ENCODE assay signal across 23 mouse cellular contexts in genomic region chr12:12764586-12764985, GRCm38 (mm10).
DNase-seq lines count a peak whose midpoint lies in the region; ATAC-seq and TF ChIP-seq lines count a peak whose summit lies in the region.
"Had no signal": no experiment of that assay in that cellular context is flagged by ENCODE, and none has a peak within 500 bp of the region (broad histone marks: within the 10 kb centered on the region; RNA-seq: fewer than 3 reads in every experiment).

No protein-coding gene starts in this region.

- CTCF ChIA-PET in Patski (lab: Charles Lee) = interaction anchor here (1.4 kb wide), 1 partner anchor 142 kb away, joined by 6 read pairs; no protein-coding TSS in a partner anchor

- peak overlapping the region; percentile 42; the same call in 1 of the 2 replicates for H3K27ac ChIP-seq in hindbrain, embryonic 13.5 days
- H3K27ac ChIP-seq in hindbrain, embryonic 11.5 days (ENCODE audit: low read depth, low read length) = no peak overlapping the region
- peak overlapping the region; percentile 57 for H3K27ac ChIP-seq in midbrain, embryonic 10.5 days (replicated peaks)
- H3K27ac ChIP-seq in midbrain, embryonic 14.5 days (replicated peaks; ENCODE audit: low read depth, low read length) = no peak overlapping the region
- H3K27ac ChIP-seq in kidney, embryonic 15.5 days = peak overlapping the region; percentile 32; the same call in 1 of the 2 replicates
- no peak overlapping the region for H3K27ac ChIP-seq in thymus, adult 2 months (ENCODE audit: control insufficient read depth, insufficient read depth, low read length)
- H3K27ac ChIP-seq: embryonic facial prominence, embryonic 15.5 days; limb, embryonic 13.5 days; lung, embryonic 15.5 days had no signal

- H3K36me3 ChIP-seq in hindbrain, embryonic 13.5 days = no peaks in the 10 kb centered on the region
- no peaks in the 10 kb centered on the region for H3K36me3 ChIP-seq in hindbrain, embryonic 11.5 days (ENCODE audit: control insufficient read depth, insufficient read depth, low read length)
- no peaks in the 10 kb centered on the region for H3K36me3 ChIP-seq in midbrain, embryonic 10.5 days
- no peaks in the 10 kb centered on the region for H3K36me3 ChIP-seq in midbrain, embryonic 14.5 days (ENCODE audit: control insufficient read depth, insufficient read depth, low read length)
- no peaks in the 10 kb centered on the region for H3K36me3 ChIP-seq in kidney, embryonic 15.5 days
- H3K36me3 ChIP-seq in thymus, adult 2 months (ENCODE audit: control insufficient read depth, insufficient read depth, low read length) = no peaks in the 10 kb centered on the region
- H3K36me3 ChIP-seq: embryonic facial prominence, embryonic 15.5 days; limb, embryonic 13.5 days; lung, embryonic 15.5 days had no signal

- no peak overlapping the region for H3K4me2 ChIP-seq in hindbrain, embryonic 13.5 days
- H3K4me2 ChIP-seq in hindbrain, embryonic 11.5 days (replicated peaks; ENCODE audit: low read depth, low read length) = no peak overlapping the region
- no peak overlapping the region for H3K4me2 ChIP-seq in midbrain, embryonic 14.5 days (ENCODE audit: low read length)
- no peak overlapping the region for H3K4me2 ChIP-seq in kidney, embryonic 15.5 days
- H3K4me2 ChIP-seq: embryonic facial prominence, embryonic 15.5 days; heart, embryonic 11.5 days; limb, embryonic 13.5 days; liver, embryonic 11.5 days; lung, embryonic 15.5 days; midbrain, embryonic 11.5 days had no signal

- no peak overlapping the region for H3K9ac ChIP-seq in hindbrain, embryonic 13.5 days
- H3K9ac ChIP-seq in hindbrain, embryonic 11.5 days (ENCODE audit: low read depth, low read length) = no peak overlapping the region
- no peak overlapping the region for H3K9ac ChIP-seq in midbrain, embryonic 14.5 days (replicated peaks; ENCODE audit: low read length)
- no peak overlapping the region for H3K9ac ChIP-seq in kidney, embryonic 15.5 days
- H3K9ac ChIP-seq: embryonic facial prominence, embryonic 15.5 days; limb, embryonic 13.5 days; lung, embryonic 15.5 days had no signal

- H3K9me3 ChIP-seq in hindbrain, embryonic 13.5 days = no peaks in the 10 kb centered on the region
- H3K9me3 ChIP-seq in hindbrain, embryonic 11.5 days (ENCODE audit: control insufficient read depth, low read length) = no peaks in the 10 kb centered on the region
- H3K9me3 ChIP-seq in midbrain, embryonic 10.5 days (replicated peaks) = no peaks in the 10 kb centered on the region
- no peaks in the 10 kb centered on the region for H3K9me3 ChIP-seq in midbrain, embryonic 14.5 days (ENCODE audit: control insufficient read depth, low read length)
- H3K9me3 ChIP-seq in kidney, embryonic 15.5 days (replicated peaks) = no peaks in the 10 kb centered on the region; the same call in 1 of the 2 replicates
- H3K9me3 ChIP-seq: embryonic facial prominence, embryonic 15.5 days; lung, embryonic 15.5 days had no signal

- TF ChIP-seq POLR2A in thymus, adult 2 months (IDR thresholded peaks at IDR 0.05; ENCODE audit: control insufficient read depth, extremely low read depth, insufficient read depth, low read length, poor library complexity) = no peak

- POLR2A ChIA-PET in Patski (lab: Charles Lee) = no interaction called here

- H3K4me1 ChIP-seq in hindbrain, embryonic 13.5 days (replicated peaks) = peaks cover 25% of the 10 kb centered on the region
- 0 out of 2 replicates have a peak, but pooled peaks cover 3% of the 10 kb centered on the region for H3K4me1 ChIP-seq in hindbrain, embryonic 11.5 days (replicated peaks; ENCODE audit: control insufficient read depth, insufficient read depth, low read length)
- H3K4me1 ChIP-seq in midbrain, embryonic 10.5 days = peaks cover 19% of the 10 kb centered on the region
- H3K4me1 ChIP-seq in midbrain, embryonic 14.5 days (ENCODE audit: control insufficient read depth, insufficient read depth, low read length) = peaks cover 18% of the 10 kb centered on the region
- peaks cover 26% of the 10 kb centered on the region for H3K4me1 ChIP-seq in kidney, embryonic 15.5 days
- H3K4me1 ChIP-seq in thymus, adult 2 months (replicated peaks; ENCODE audit: control insufficient read depth, insufficient read depth, low read length) = no peaks in the 10 kb centered on the region
- H3K4me1 ChIP-seq: embryonic facial prominence, embryonic 15.5 days; lung, embryonic 15.5 days had no signal

- 79% methylated on average over 4 of the region's 4 CpGs for WGBS in hindbrain, embryonic 13.5 days
- WGBS in hindbrain, embryonic 11.5 days = 88% methylated on average over 4 of the region's 4 CpGs
- 87% methylated on average over 4 of the region's 4 CpGs for WGBS in midbrain, embryonic 10.5 days
- 80% methylated on average over 4 of the region's 4 CpGs for WGBS in midbrain, embryonic 14.5 days
- WGBS in kidney, embryonic 15.5 days = 51% methylated on average over 4 of the region's 4 CpGs
- WGBS in thymus, adult 2 months = 90% methylated on average over 4 of the region's 4 CpGs

- no peaks in the 10 kb centered on the region for H3K27me3 ChIP-seq in hindbrain, embryonic 13.5 days
- no peaks in the 10 kb centered on the region for H3K27me3 ChIP-seq in hindbrain, embryonic 11.5 days (ENCODE audit: control insufficient read depth, insufficient read depth, low read length)
- H3K27me3 ChIP-seq in midbrain, embryonic 10.5 days (ENCODE audit: low read depth, poor library complexity, severe bottlenecking) = 0 out of 2 replicates have a peak, but pooled peaks cover 8% of the 10 kb centered on the region
- H3K27me3 ChIP-seq in midbrain, embryonic 14.5 days (ENCODE audit: control insufficient read depth, insufficient read depth, low read length) = no peaks in the 10 kb centered on the region
- H3K27me3 ChIP-seq in Patski = no peaks in the 10 kb centered on the region
- H3K27me3 ChIP-seq in kidney, embryonic 15.5 days = no peaks in the 10 kb centered on the region
- no peaks in the 10 kb centered on the region; the same call in 1 of the 2 replicates for H3K27me3 ChIP-seq in thymus, adult 2 months (ENCODE audit: control insufficient read depth, insufficient read depth, low read length)
- H3K27me3 ChIP-seq: embryonic facial prominence, embryonic 15.5 days; limb, embryonic 13.5 days; lung, embryonic 15.5 days had no signal

- ATAC-seq in hindbrain, embryonic 13.5 days (ENCODE audit: low FRiP score) = no peak
- ATAC-seq in hindbrain, embryonic 11.5 days (ENCODE audit: low FRiP score) = no peak; the same call in 1 of the 2 replicates
- no peak for ATAC-seq in midbrain, embryonic 14.5 days (ENCODE audit: low FRiP score, low TSS enrichment)
- ATAC-seq in Patski = peak; percentile 57
- peak; percentile 70 for ATAC-seq in kidney, embryonic 15.5 days (replicated peaks; ENCODE audit: low FRiP score)
- ATAC-seq: activated CD4-positive, CD25-positive, alpha-beta regulatory T cell, adult 4 months; CD4-positive, CD25-positive, alpha-beta regulatory T cell, adult 4 months had no signal

- in situ Hi-C loops in Patski (cut with MboI; ENCODE audit: low pct_unique_long_range_greater_than_20kb) = loop anchor here (10.0 to 25.0 kb wide), 2 partner anchors 170 to 448 kb away; no protein-coding TSS in a partner anchor

- TF ChIP-seq CTCF in Patski (IDR thresholded peaks at IDR 0.05) = no peak
- TF ChIP-seq CTCF in thymus, adult 2 months (IDR thresholded peaks at IDR 0.05; ENCODE audit: borderline replicate concordance, control insufficient read depth, extremely low read depth, insufficient read depth, low read length, poor library complexity) = no peak

- no peak for DNase-seq in hindbrain, embryonic 11.5 days (ENCODE audit: low spot score)
- DNase-seq in midbrain, embryonic 10.5 days (ENCODE audit: low spot score) = no peak
- DNase-seq in midbrain, embryonic 14.5 days = no peak
- DNase-seq in Patski (ENCODE audit: low read depth, low spot score) = no peak
- no peak for DNase-seq in thymus, adult 2 months
- DNase-seq in thymus, postnatal 14 days = no peak
- DNase-seq: adrenal gland, adult 2 months; cerebellum, adult 18-20 months; cerebellum, postnatal 10 days; gastrocnemius, postnatal 25 days; heart, adult 18-20 months; heart, postnatal 36 days; thymus, postnatal 36 days had no signal

- no peak overlapping the region for H3K4me3 ChIP-seq in hindbrain, embryonic 13.5 days
- no peak overlapping the region for H3K4me3 ChIP-seq in hindbrain, embryonic 11.5 days (ENCODE audit: low read depth, low read length)
- no peak overlapping the region for H3K4me3 ChIP-seq in midbrain, embryonic 10.5 days
- no peak overlapping the region for H3K4me3 ChIP-seq in midbrain, embryonic 14.5 days (replicated peaks; ENCODE audit: low read depth, low read length)
- H3K4me3 ChIP-seq in kidney, embryonic 15.5 days (replicated peaks) = no peak overlapping the region
- no peak overlapping the region for H3K4me3 ChIP-seq in thymus, adult 2 months (ENCODE audit: control insufficient read depth, insufficient read depth, low read length)
- H3K4me3 ChIP-seq: embryonic facial prominence, embryonic 15.5 days; limb, embryonic 13.5 days; lung, embryonic 15.5 days had no signal

Comparison
In these comparisons a context has a peak if more than half of its experiments do, and no peak if none do; other contexts are left out.
1. H3K27ac ChIP-seq: peak in hindbrain, embryonic 13.5 days (single experiment), midbrain, embryonic 10.5 days (single experiment) and kidney, embryonic 15.5 days (single experiment); none in hindbrain, embryonic 11.5 days (single experiment), midbrain, embryonic 14.5 days (single experiment) and thymus, adult 2 months (single experiment).
2. ATAC-seq: peak in Patski (single experiment) and kidney, embryonic 15.5 days (single experiment); none in hindbrain, embryonic 13.5 days (single experiment), hindbrain, embryonic 11.5 days (single experiment) and midbrain, embryonic 14.5 days (single experiment).